Mouse (Mus musculus) intestine, embryonic 15.5 days (tissue): ENCODE data around the gene Gpr139. TPM values are rescaled to one million over a fixed set of nuclear protein-coding genes. Genes with fewer than 3 reads are reported as not detected.

ENCODE experiments used
- polyA plus RNA-seq: library from polyadenylated mRNA; unstranded; fragments of >200 nt; fragmentation: Nextera tagmentation; extraction: Ambion mirVana; gene quantifications from 2 replicates; pipeline ENCODE4 v1.2.1, GENCODE M21; 2015

The Gpr139 gene
- polyA plus RNA-seq, 1 experiment from 2014 or later, result 0.05 TPM

Other genes with a start within 250 kb of the Gpr139 start
- gene Gprc5b, start 189.4 kb downstream of the Gpr139 start, polyA plus RNA-seq, result 3.3 TPM in 2 replicates